Mouse (Mus musculus) heart, postnatal 14 days (tissue): ENCODE measurements around the gene Stx1a. TPM values are rescaled to one million over a fixed set of nuclear protein-coding genes. Genes with fewer than 3 reads are reported as not detected.
"Not testable (repeated sequence)": the region's sequence is repeated elsewhere in the genome, so short reads cannot be mapped to it uniquely, and the experiment has no call there.

Experiments used
- DNase-seq, 2 experiments: peaks; one replicate each; pipeline ENCODE4 v3.0.0; 2021 to 2022
- intact Hi-C: fragments of 180-260 bp; cut with DNase I; formaldehyde crosslinking; loops from one replicate; pipeline ENCODE4 v1.15.1; 2025
- total RNA-seq, 2 experiments: library from RNA; stranded (reverse); gene quantifications; 2 replicates each; pipeline ENCODE4 v1.2.3; 2021

The Stx1a gene
- total RNA-seq, 2 experiments from 2014 or later = 2.6 to 4.3 TPM

- no peak for DNase-seq
- intact Hi-C loops = no loop called here
Observed at GRCm38 (mm10) chr5:135035608-135036359, 12.5 kb downstream of the Stx1a start.

- intact Hi-C loops = no loop called here
- no peak for DNase-seq
Observed at GRCm38 (mm10) chr5:135037946-135038345, 14.7 kb downstream of the Stx1a start.

- no peak for DNase-seq
- intact Hi-C loops = no loop called here
Observed at GRCm38 (mm10) chr5:135039541-135039940, 16.3 kb downstream of the Stx1a start.

- no peak for DNase-seq
- intact Hi-C loops = no loop called here
Observed at GRCm38 (mm10) chr5:135040059-135040458, 16.8 kb downstream of the Stx1a start.

- intact Hi-C loops = no loop called here
- no peak for DNase-seq
Observed at GRCm38 (mm10) chr5:135040777-135041176, 17.5 kb downstream of the Stx1a start.

- DNase-seq = no peak
- intact Hi-C loops = no loop called here
Observed at GRCm38 (mm10) chr5:135042105-135042788, 19.0 kb downstream of the Stx1a start.

GRCm38 (mm10) chr5:135044575-135044974, 21.3 kb downstream of the Stx1a start:
- intact Hi-C loops = no loop called here
- DNase-seq = no peak

- intact Hi-C loops = no loop called here
- DNase-seq = no peak
Observed at GRCm38 (mm10) chr5:135048539-135048938, 25.3 kb downstream of the Stx1a start.

GRCm38 (mm10) chr5:135049268-135049667, 26.0 kb downstream of the Stx1a start:
- DNase-seq, intact Hi-C loops: not testable (repeated sequence)

GRCm38 (mm10) chr5:135053356-135053755, 30.1 kb downstream of the Stx1a start:
- intact Hi-C loops = no loop called here
- no peak for DNase-seq

- intact Hi-C loops = no loop called here
- peak; percentile 97 to 98 for DNase-seq
Observed at GRCm38 (mm10) chr5:135063629-135064381, 40.5 kb downstream of the Stx1a start, which contains the start of gene Dnajc30. Gene Dnajc30 (plus strand): TSS chr5:135064202.

- DNase-seq = no peak
Observed at GRCm38 (mm10) chr5:135064382-135064766, 41.1 kb downstream of the Stx1a start.

GRCm38 (mm10) chr5:135064909-135065446, 41.7 kb downstream of the Stx1a start, which contains the start of gene Bud23:
Gene Bud23 (minus strand): TSS chr5:135064959.
- DNase-seq, intact Hi-C loops: not testable (repeated sequence)

More at GRCm38 (mm10) chr5:135064382-135064766, 41.1 kb downstream of the Stx1a start:
- intact Hi-C loops = no loop called here

GRCm38 (mm10) chr5:135066008-135066407, 42.7 kb downstream of the Stx1a start:
- no peak for DNase-seq
- intact Hi-C loops = no loop called here

GRCm38 (mm10) chr5:135070448-135070847, 47.2 kb downstream of the Stx1a start:
- no peak for DNase-seq
- intact Hi-C loops = loop anchor here (5.0 kb wide), 1 partner anchor 53 kb away; no protein-coding TSS in a partner anchor

GRCm38 (mm10) chr5:135072061-135072460, 48.8 kb downstream of the Stx1a start:
- DNase-seq = no peak
- intact Hi-C loops = loop anchor here (5.0 kb wide), 1 partner anchor 55 kb away; no protein-coding TSS in a partner anchor

- no peak for DNase-seq
Observed at GRCm38 (mm10) chr5:135072720-135073119, 49.4 kb downstream of the Stx1a start.

GRCm38 (mm10) chr5:135073349-135074150, 50.3 kb downstream of the Stx1a start:
- intact Hi-C loops = loop anchor here (5.0 kb wide), 1 partner anchor 56 kb away; no protein-coding TSS in a partner anchor

More at GRCm38 (mm10) chr5:135072720-135073119, 49.4 kb downstream of the Stx1a start:
- intact Hi-C loops = loop anchor here (5.0 kb wide), 1 partner anchor 55 kb away; no protein-coding TSS in a partner anchor

GRCm38 (mm10) chr5:135075655-135076054, 52.4 kb downstream of the Stx1a start:
- intact Hi-C loops = no loop called here
- DNase-seq = no peak

More at GRCm38 (mm10) chr5:135073349-135074150, 50.3 kb downstream of the Stx1a start:
- no peak for DNase-seq
